Mouse (Mus musculus) G1E (cell line): ENCODE measurements around the gene Pank2.

Experiments
- CTCF ChIP-seq: IDR thresholded peaks from 2 replicates; pipeline ENCODE4 v1.5.1; 2012; ENCODE audit warnings: low read depth, low read length, inconsistent platforms, mixed read lengths
- POLR2AphosphoS5 ChIP-seq: IDR thresholded peaks from 2 replicates; pipeline ENCODE4 v1.6.1; 2012; ENCODE audit warnings: low read depth, low read length, inconsistent platforms; ENCODE audit not compliant: insufficient replicate concordance

DNA sequence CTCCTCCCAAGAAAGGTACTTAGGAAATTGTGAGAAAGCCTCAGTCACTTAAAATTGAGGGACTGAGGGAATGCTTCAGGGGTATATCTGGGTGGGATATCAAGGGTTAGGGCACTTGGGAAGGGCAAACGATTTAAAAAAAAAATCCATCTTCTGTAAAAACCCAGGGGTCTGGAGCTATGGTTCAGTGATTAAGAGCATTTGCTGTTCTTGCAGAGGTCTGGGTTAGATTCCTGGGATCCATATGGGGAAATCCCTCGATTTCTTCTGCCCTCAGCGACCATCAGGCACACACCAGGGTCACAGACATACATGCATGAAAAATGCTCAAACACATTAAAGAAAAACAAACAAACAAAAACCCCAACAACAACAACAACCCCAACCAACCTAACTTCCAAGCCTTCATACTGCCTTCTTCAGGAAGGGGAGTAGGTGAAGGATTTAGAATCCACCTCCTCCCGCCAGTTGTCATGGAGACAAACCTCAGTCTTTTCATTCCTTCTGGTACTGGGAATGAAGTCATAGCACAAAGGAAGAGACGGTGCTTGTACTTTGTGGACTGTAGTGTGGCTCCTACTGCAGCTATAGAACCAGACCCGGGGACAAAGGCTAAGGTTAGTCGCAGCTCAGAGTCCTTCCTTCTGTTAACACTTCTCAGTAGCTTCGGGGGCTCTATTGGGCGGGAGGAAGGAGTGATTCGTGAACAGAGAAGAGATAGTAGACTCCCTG is 648 bp upstream of the Pank2 start:
- TF ChIP-seq CTCF (no peak), POLR2AphosphoS5 (no peak)
